Mouse (Mus musculus) limb, embryonic 11.5 days (tissue): ENCODE results near the gene Actg1. TPM values are rescaled to one million over a fixed set of nuclear protein-coding genes. Genes with fewer than 3 reads are reported as not detected.
"Not testable (repeated sequence)": the region's sequence is repeated elsewhere in the genome, so short reads cannot be mapped to it uniquely, and the experiment has no call there.

Experiments
- ATAC-seq: fragments of 200-750 bp; cut with Nextera tagmentation; 2 replicates; pipeline ENCODE4 v1.8.0; 2017; ENCODE audit warnings: low read depth; ENCODE audit not compliant: insufficient number of reproducible peaks, low FRiP score, low TSS enrichment
- DNase-seq: peaks from one replicate; pipeline ENCODE4 v3.0.0-alpha.2; 2015; ENCODE audit warnings: low spot score
- H3K27ac ChIP-seq: fragments of 300-500 bp; sonication (generic); replicated peaks from 2 replicates; pipeline ENCODE4 v1.5.1; 2014; ENCODE audit warnings: low read depth, mild to moderate bottlenecking, low read length
- H3K27me3 ChIP-seq: fragments of 300-500 bp; sonication (generic); 2 replicates; pipeline ENCODE4 v1.6.1; 2014; ENCODE audit warnings: mild to moderate bottlenecking, low read length, mixed read lengths; ENCODE audit not compliant: control insufficient read depth, insufficient read depth
- H3K36me3 ChIP-seq: fragments of 300-500 bp; sonication (generic); 2 replicates; pipeline ENCODE4 v1.6.1; 2014; ENCODE audit warnings: mild to moderate bottlenecking, low read length, moderate library complexity, mixed read lengths; ENCODE audit not compliant: control insufficient read depth, insufficient read depth
- H3K4me1 ChIP-seq: fragments of 300-500 bp; sonication (generic); 2 replicates; pipeline ENCODE4 v1.6.1; 2014; ENCODE audit warnings: low read length, mixed read lengths; ENCODE audit not compliant: control insufficient read depth, insufficient read depth
- H3K4me2 ChIP-seq: fragments of 300-500 bp; sonication (generic); 2 replicates; pipeline ENCODE4 v1.6.1; 2014; ENCODE audit warnings: low read depth, mild to moderate bottlenecking, moderate library complexity; ENCODE audit not compliant: severe bottlenecking
- H3K4me3 ChIP-seq: fragments of 300-500 bp; sonication (generic); 2 replicates; pipeline ENCODE4 v1.5.1; 2014; ENCODE audit warnings: low read depth, low read length
- H3K9ac ChIP-seq: fragments of 300-500 bp; sonication (generic); 2 replicates; pipeline ENCODE4 v1.6.1; 2014; ENCODE audit warnings: mild to moderate bottlenecking, low read length
- H3K9me3 ChIP-seq: fragments of 300-500 bp; sonication (generic); 2 replicates; pipeline ENCODE4 v1.6.1; 2016; ENCODE audit warnings: low read length; ENCODE audit not compliant: control insufficient read depth
- WGBS: fragments of 180-500 bp; shearing (Covaris S2); extraction: QIAGEN DNeasy Blood & Tissue Kit; methylation state at CpG from one replicate; pipeline ENCODE4 v1.1.7; 2014; 5-methylcytosine and 5-hydroxymethylcytosine counted together
- polyA plus RNA-seq: library from polyadenylated mRNA; unstranded; fragments of >200 nt; fragmentation: Nextera tagmentation; extraction: Ambion mirVana; gene quantifications from 2 replicates; pipeline ENCODE4 v1.2.1, GENCODE M21; 2014

Actg1 gene
- polyA plus RNA-seq, 1 experiment from 2014 or later: 3,123 TPM

- not testable (repeated sequence) for H3K27me3 ChIP-seq, H3K36me3 ChIP-seq, H3K27ac ChIP-seq, ATAC-seq, DNase-seq, H3K9me3 ChIP-seq
- Histone ChIP-seq H3K9ac (peak overlapping the region; percentile 50), H3K4me3 (peak overlapping the region; percentile 34), H3K4me1 (peaks cover 15% of the 10 kb centered on the region), H3K4me2 (peak overlapping the region; percentile 67)
- 76% methylated on average over 8 of the region's 13 CpGs for WGBS
These were observed 1.8 kb downstream of the Actg1 start for GRCm38 (mm10) chr11:120346383-120347034.

GRCm38 (mm10) chr11:120345067-120345681, 3.2 kb downstream of the Actg1 start:
- peak overlapping the region; percentile 22; the same call in 1 of the 2 replicates for H3K4me2 ChIP-seq
- no peak overlapping the region for H3K27ac ChIP-seq
- peaks cover 4% of the 10 kb centered on the region; the same call in 1 of the 2 replicates for H3K36me3 ChIP-seq
- H3K9me3 ChIP-seq: no peaks in the 10 kb centered on the region
- 19% methylated on average over 1 of the region's 1 CpGs for WGBS
- DNase-seq (peak; percentile 66), ATAC-seq (no peak)
- no peak overlapping the region for H3K9ac ChIP-seq
- H3K4me3 ChIP-seq: no peak overlapping the region
- peaks cover 6% of the 10 kb centered on the region; the same call in 1 of the 2 replicates for H3K4me1 ChIP-seq
- H3K27me3 ChIP-seq: no peaks in the 10 kb centered on the region

- Histone ChIP-seq H3K4me3 (no peak overlapping the region), H3K9ac (no peak overlapping the region), H3K27ac (no peak overlapping the region), H3K27me3 (no peaks in the 10 kb centered on the region), H3K36me3 (peaks cover 4% of the 10 kb centered on the region; the same call in 1 of the 2 replicates), H3K4me1 (peaks cover 3% of the 10 kb centered on the region; the same call in 1 of the 2 replicates), H3K4me2 (no peak overlapping the region), H3K9me3 (no peaks in the 10 kb centered on the region)
- ATAC-seq: no peak
- peak; percentile 63 for DNase-seq
- WGBS: 66% methylated on average over 5 of the region's 5 CpGs
These were observed 3.9 kb downstream of the Actg1 start for GRCm38 (mm10) chr11:120344310-120344920.

GRCm38 (mm10) chr11:120343519-120344309, 4.6 kb downstream of the Actg1 start:
- no peak overlapping the region for H3K9ac ChIP-seq
- ATAC-seq (no peak), DNase-seq (peak; percentile 53)
- no peak overlapping the region for H3K4me2 ChIP-seq
- no peaks in the 10 kb centered on the region for H3K27me3 ChIP-seq
- 81% methylated on average over 5 of the region's 5 CpGs for WGBS
- H3K9me3 ChIP-seq: no peaks in the 10 kb centered on the region
- H3K36me3 ChIP-seq: peaks cover 4% of the 10 kb centered on the region; the same call in 1 of the 2 replicates
- 0 out of 2 replicates have a peak overlapping the region, but pooled peaks have one; percentile 10 for H3K27ac ChIP-seq
- no peaks in the 10 kb centered on the region for H3K4me1 ChIP-seq
- no peak overlapping the region for H3K4me3 ChIP-seq

DNA sequence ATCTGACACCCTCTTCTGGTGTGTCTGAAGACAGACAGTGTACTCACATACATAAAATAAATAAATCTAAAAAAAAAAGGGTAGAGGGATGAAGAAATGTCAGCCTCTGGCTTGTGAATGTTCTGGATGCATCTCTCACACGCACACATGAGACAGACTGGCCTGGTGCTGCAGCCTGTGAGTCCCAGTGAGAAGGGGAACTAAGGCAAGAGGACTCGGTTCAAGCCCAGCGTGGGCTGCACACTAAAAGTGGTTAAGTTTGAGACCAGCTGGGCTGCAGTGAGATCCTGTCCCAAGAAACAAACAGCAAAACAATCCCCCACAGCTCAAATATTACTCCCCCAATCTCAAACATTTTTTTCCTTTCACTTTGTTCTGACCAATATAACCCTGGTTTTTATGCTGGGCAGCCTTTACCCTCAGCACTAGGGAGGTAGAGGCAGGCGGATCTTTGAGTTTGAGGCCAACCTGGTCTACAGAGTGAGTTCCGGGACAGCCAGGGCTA, 5.6 kb downstream of the Actg1 start:
- Histone ChIP-seq H3K9ac (no peak overlapping the region), H3K4me3 (no peak overlapping the region), H3K4me2 (no peak overlapping the region), H3K4me1 (no peaks in the 10 kb centered on the region), H3K36me3 (peaks cover 4% of the 10 kb centered on the region; the same call in 1 of the 2 replicates), H3K27ac (no peak overlapping the region), H3K27me3 (no peaks in the 10 kb centered on the region), H3K9me3 (no peaks in the 10 kb centered on the region)
- WGBS: 89% methylated on average over 5 of the region's 5 CpGs
- DNase-seq: peak; percentile 22
- no peak for ATAC-seq

DNA sequence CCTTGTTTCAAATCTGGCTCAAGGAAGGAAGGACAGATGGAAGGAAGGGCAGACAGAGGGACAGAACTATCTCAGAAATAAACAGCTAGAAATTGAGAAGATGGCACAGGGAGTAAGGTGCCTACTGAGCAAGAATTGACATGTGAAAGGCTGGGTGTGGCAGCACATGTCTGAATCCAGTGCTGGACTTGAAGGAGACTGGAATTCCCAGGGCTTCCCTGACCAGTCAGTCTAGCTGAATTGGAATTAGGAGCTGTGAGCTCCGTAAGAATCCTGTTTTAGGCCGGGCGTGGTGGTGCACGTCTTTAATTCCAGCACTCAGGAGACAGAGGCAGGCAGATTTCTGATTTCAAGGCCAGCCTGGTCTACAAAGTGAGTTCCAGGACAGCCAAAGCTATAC, 6.7 kb downstream of the Actg1 start:
- H3K4me1 ChIP-seq: no peaks in the 10 kb centered on the region
- H3K9me3 ChIP-seq: no peaks in the 10 kb centered on the region
- no peak overlapping the region for H3K4me2 ChIP-seq
- DNase-seq (peak; percentile 23), ATAC-seq (no peak)
- H3K36me3 ChIP-seq: peaks cover 2% of the 10 kb centered on the region; the same call in 1 of the 2 replicates
- no peak overlapping the region for H3K4me3 ChIP-seq
- no peak overlapping the region for H3K27ac ChIP-seq
- H3K27me3 ChIP-seq: no peaks in the 10 kb centered on the region
- H3K9ac ChIP-seq: no peak overlapping the region
- WGBS: 91% methylated on average over 4 of the region's 4 CpGs

DNA sequence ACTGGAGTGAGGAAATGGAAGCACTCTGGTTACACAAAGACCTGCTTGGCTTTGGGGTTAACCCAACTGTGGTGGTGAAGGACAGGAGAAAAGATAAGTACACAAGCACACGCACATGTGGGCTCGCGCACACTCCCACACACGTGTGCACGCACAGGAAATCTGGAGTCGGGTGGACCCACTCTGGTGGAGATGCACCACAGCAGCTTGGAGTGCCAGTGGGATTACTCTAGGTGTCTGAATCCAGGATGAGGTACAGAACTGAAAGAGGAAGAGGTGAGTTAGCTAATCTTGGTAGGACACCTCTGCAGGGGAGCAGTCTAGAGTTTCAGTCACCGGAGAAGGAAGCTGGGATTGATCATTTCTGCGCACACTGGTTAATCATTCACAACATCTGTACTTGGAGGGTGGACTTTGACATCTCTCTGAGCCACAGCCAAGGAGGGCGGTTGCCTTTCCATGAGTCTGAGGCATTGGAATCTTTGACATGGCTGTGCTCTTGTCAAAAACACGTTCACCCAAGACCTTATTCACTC, 8.3 kb downstream of the Actg1 start:
- Histone ChIP-seq H3K27me3 (no peaks in the 10 kb centered on the region), H3K36me3 (no peaks in the 10 kb centered on the region), H3K27ac (no peak overlapping the region), H3K4me2 (no peak overlapping the region), H3K4me1 (no peaks in the 10 kb centered on the region), H3K9me3 (no peaks in the 10 kb centered on the region), H3K4me3 (no peak overlapping the region), H3K9ac (no peak overlapping the region)
- WGBS: 89% methylated on average over 10 of the region's 10 CpGs
- no peak for ATAC-seq
- DNase-seq: peak; percentile 19

DNA sequence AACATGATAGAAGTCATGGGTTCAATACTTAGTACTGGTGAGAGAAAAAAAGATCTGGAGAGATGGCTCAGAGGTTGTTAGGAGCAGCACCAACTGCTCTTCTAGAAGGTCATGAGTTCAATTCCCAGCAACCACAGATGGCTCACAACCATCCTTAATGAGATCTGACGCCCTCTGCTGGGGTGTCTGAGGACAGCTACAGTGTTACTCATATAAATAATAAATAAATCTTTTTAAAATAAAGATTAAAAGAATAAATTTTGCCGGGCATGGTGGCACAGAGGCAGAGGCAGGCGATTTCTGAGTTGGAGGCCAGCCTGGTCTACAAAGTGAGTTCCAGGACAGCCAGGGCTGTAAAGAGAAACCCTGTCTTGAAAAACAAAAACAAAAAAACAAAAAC, 9.6 kb downstream of the Actg1 start:
- no peaks in the 10 kb centered on the region for H3K4me1 ChIP-seq
- H3K4me2 ChIP-seq: no peak overlapping the region
- H3K27ac ChIP-seq: no peak overlapping the region
- no peak overlapping the region for H3K4me3 ChIP-seq
- 80% methylated on average over 3 of the region's 3 CpGs for WGBS
- no peaks in the 10 kb centered on the region for H3K36me3 ChIP-seq
- H3K9me3 ChIP-seq: no peaks in the 10 kb centered on the region
- H3K9ac ChIP-seq: no peak overlapping the region
- H3K27me3 ChIP-seq: no peaks in the 10 kb centered on the region
- ATAC-seq (no peak), DNase-seq (peak; percentile 13)
